Mouse (Mus musculus): ENCODE data around the gene Sppl2b.

GRCm38 (mm10) chr10:80857386-80857785 is 2.3 kb downstream of the Sppl2b start:
- no peak for TF ChIP-seq GATA1 (IDR thresholded peaks at IDR 0.05; ENCODE audit: borderline replicate concordance, low read length)
- TF ChIP-seq FLI1 (IDR thresholded peaks at IDR 0.05; ENCODE audit: low read length), result no peak
